Mouse (Mus musculus): ENCODE measurements around the gene Cpped1. TPM values are rescaled to one million over a fixed set of nuclear protein-coding genes. Genes with fewer than 3 reads are reported as not detected.

Gene Cpped1
- polyA plus RNA-seq, 1 experiment from 2014 or later = 32.2 TPM

GRCm38 (mm10) chr16:11814935-11815650 is 94.2 kb downstream of the Cpped1 start:
- Histone ChIP-seq H3K9me3 (ENCODE audit: low read length) (no peaks in the 10 kb centered on the region), H3K4me2 (replicated peaks; ENCODE audit: low read depth, low read length) (no peak overlapping the region), H3K9ac (replicated peaks; ENCODE audit: low read length) (no peak overlapping the region), H3K4me1 (ENCODE audit: insufficient read depth, low read length) (no peaks in the 10 kb centered on the region; the same call in 1 of the 2 replicates), H3K4me3 (ENCODE audit: low read length) (no peak overlapping the region), H3K27me3 (ENCODE audit: insufficient read depth, low read length) (no peaks in the 10 kb centered on the region), H3K27ac (ENCODE audit: low read length) (no peak overlapping the region), H3K36me3 (ENCODE audit: insufficient read depth, low read length) (no peaks in the 10 kb centered on the region; the same call in 1 of the 2 replicates)
- ATAC-seq (ENCODE audit: low FRiP score, low TSS enrichment) = no peak
- WGBS = 76% methylated on average over 10 of the region's 10 CpGs

- peak; percentile 69 for ATAC-seq (ENCODE audit: low FRiP score, low TSS enrichment)
- H3K4me2 ChIP-seq (replicated peaks; ENCODE audit: low read depth, low read length) = no peak overlapping the region
- WGBS = 56% methylated on average over 8 of the region's 8 CpGs
- no peaks in the 10 kb centered on the region; the same call in 1 of the 2 replicates for H3K4me1 ChIP-seq (ENCODE audit: insufficient read depth, low read length)
- H3K27me3 ChIP-seq (ENCODE audit: insufficient read depth, low read length) = no peaks in the 10 kb centered on the region
- H3K4me3 ChIP-seq (ENCODE audit: low read length) = no peak overlapping the region
- H3K9ac ChIP-seq (replicated peaks; ENCODE audit: low read length) = no peak overlapping the region
- H3K27ac ChIP-seq (ENCODE audit: low read length) = no peak overlapping the region
- H3K36me3 ChIP-seq (ENCODE audit: insufficient read depth, low read length) = no peaks in the 10 kb centered on the region
- H3K9me3 ChIP-seq (ENCODE audit: low read length) = no peaks in the 10 kb centered on the region
Measured at GRCm38 (mm10) chr16:11812119-11812518, 97.1 kb downstream of the Cpped1 start.

GRCm38 (mm10) chr16:11809615-11810014 is 99.6 kb downstream of the Cpped1 start:
- Histone ChIP-seq H3K9ac (replicated peaks; ENCODE audit: low read length) (no peak overlapping the region), H3K9me3 (ENCODE audit: low read length) (no peaks in the 10 kb centered on the region), H3K4me3 (ENCODE audit: low read length) (no peak overlapping the region), H3K36me3 (ENCODE audit: insufficient read depth, low read length) (0 out of 2 replicates have a peak, but pooled peaks cover 5% of the 10 kb centered on the region), H3K27ac (ENCODE audit: low read length) (no peak overlapping the region), H3K4me1 (ENCODE audit: insufficient read depth, low read length) (no peaks in the 10 kb centered on the region; the same call in 1 of the 2 replicates), H3K27me3 (ENCODE audit: insufficient read depth, low read length) (no peaks in the 10 kb centered on the region), H3K4me2 (replicated peaks; ENCODE audit: low read depth, low read length) (no peak overlapping the region)
- no peak for ATAC-seq (ENCODE audit: low FRiP score, low TSS enrichment)
- WGBS = 62% methylated on average over 8 of the region's 8 CpGs

- WGBS = 86% methylated on average over 7 of the region's 7 CpGs
- H3K4me1 ChIP-seq (ENCODE audit: insufficient read depth, low read length) = no peaks in the 10 kb centered on the region
- ATAC-seq (ENCODE audit: low FRiP score, low TSS enrichment) = 0 out of 2 replicates have a peak, but pooled peaks have one; percentile 23
- H3K9me3 ChIP-seq (ENCODE audit: low read length) = no peaks in the 10 kb centered on the region
- H3K4me3 ChIP-seq (ENCODE audit: low read length) = no peak overlapping the region
- no peak overlapping the region for H3K4me2 ChIP-seq (replicated peaks; ENCODE audit: low read depth, low read length)
- H3K27ac ChIP-seq (ENCODE audit: low read length) = no peak overlapping the region
- no peak overlapping the region for H3K9ac ChIP-seq (replicated peaks; ENCODE audit: low read length)
- H3K36me3 ChIP-seq (ENCODE audit: insufficient read depth, low read length) = peaks cover 14% of the 10 kb centered on the region; the same call in 1 of the 2 replicates
- H3K27me3 ChIP-seq (ENCODE audit: insufficient read depth, low read length) = no peaks in the 10 kb centered on the region
Measured at GRCm38 (mm10) chr16:11801960-11802539, 107.2 kb downstream of the Cpped1 start.

GRCm38 (mm10) chr16:11795758-11796460 is 113.3 kb downstream of the Cpped1 start:
- no peak for ATAC-seq (ENCODE audit: low FRiP score, low TSS enrichment)
- no peak overlapping the region for H3K9ac ChIP-seq (replicated peaks; ENCODE audit: low read length)
- 79% methylated on average over 7 of the region's 7 CpGs for WGBS
- H3K27ac ChIP-seq (ENCODE audit: low read length) = no peak overlapping the region
- no peak overlapping the region for H3K4me2 ChIP-seq (replicated peaks; ENCODE audit: low read depth, low read length)
- no peaks in the 10 kb centered on the region for H3K4me1 ChIP-seq (ENCODE audit: insufficient read depth, low read length)
- H3K9me3 ChIP-seq (ENCODE audit: low read length) = 0 out of 2 replicates have a peak, but pooled peaks cover 4% of the 10 kb centered on the region
- no peak overlapping the region for H3K4me3 ChIP-seq (ENCODE audit: low read length)
- no peaks in the 10 kb centered on the region for H3K36me3 ChIP-seq (ENCODE audit: insufficient read depth, low read length)
- no peaks in the 10 kb centered on the region for H3K27me3 ChIP-seq (ENCODE audit: insufficient read depth, low read length)

- Histone ChIP-seq H3K4me2 (replicated peaks; ENCODE audit: low read depth, low read length) (no peak overlapping the region), H3K27ac (ENCODE audit: low read length) (no peak overlapping the region), H3K4me3 (ENCODE audit: low read length) (no peak overlapping the region), H3K27me3 (ENCODE audit: insufficient read depth, low read length) (no peaks in the 10 kb centered on the region), H3K9me3 (ENCODE audit: low read length) (0 out of 2 replicates have a peak, but pooled peaks cover 4% of the 10 kb centered on the region), H3K4me1 (ENCODE audit: insufficient read depth, low read length) (no peaks in the 10 kb centered on the region), H3K9ac (replicated peaks; ENCODE audit: low read length) (no peak overlapping the region), H3K36me3 (ENCODE audit: insufficient read depth, low read length) (no peaks in the 10 kb centered on the region)
- ATAC-seq (ENCODE audit: low FRiP score, low TSS enrichment) = no peak
- WGBS = 72% methylated on average over 4 of the region's 4 CpGs
Measured at GRCm38 (mm10) chr16:11794628-11795027, 114.6 kb downstream of the Cpped1 start.

GRCm38 (mm10) chr16:11793391-11793790 is 115.9 kb downstream of the Cpped1 start:
- 31% methylated on average over 2 of the region's 2 CpGs for WGBS
- no peak overlapping the region for H3K27ac ChIP-seq (ENCODE audit: low read length)
- ATAC-seq (ENCODE audit: low FRiP score, low TSS enrichment) = no peak

GRCm38 (mm10) chr16:11790476-11790875 is 118.8 kb downstream of the Cpped1 start:
- no peaks in the 10 kb centered on the region for H3K27me3 ChIP-seq (ENCODE audit: insufficient read depth, low read length)
- H3K4me1 ChIP-seq (ENCODE audit: insufficient read depth, low read length) = no peaks in the 10 kb centered on the region
- H3K27ac ChIP-seq (ENCODE audit: low read length) = no peak overlapping the region
- H3K9ac ChIP-seq (replicated peaks; ENCODE audit: low read length) = no peak overlapping the region
- H3K4me2 ChIP-seq (replicated peaks; ENCODE audit: low read depth, low read length) = no peak overlapping the region
- no peaks in the 10 kb centered on the region for H3K36me3 ChIP-seq (ENCODE audit: insufficient read depth, low read length)
- H3K4me3 ChIP-seq (ENCODE audit: low read length) = no peak overlapping the region
- WGBS = 89% methylated on average over 3 of the region's 3 CpGs
- H3K9me3 ChIP-seq (ENCODE audit: low read length) = 0 out of 2 replicates have a peak, but pooled peaks cover 4% of the 10 kb centered on the region
- ATAC-seq (ENCODE audit: low FRiP score, low TSS enrichment) = no peak

More at GRCm38 (mm10) chr16:11793391-11793790, 115.9 kb downstream of the Cpped1 start:
- H3K4me2 ChIP-seq (replicated peaks; ENCODE audit: low read depth, low read length) = no peak overlapping the region
- H3K4me3 ChIP-seq (ENCODE audit: low read length) = no peak overlapping the region
- no peaks in the 10 kb centered on the region for H3K27me3 ChIP-seq (ENCODE audit: insufficient read depth, low read length)
- 0 out of 2 replicates have a peak, but pooled peaks cover 4% of the 10 kb centered on the region for H3K9me3 ChIP-seq (ENCODE audit: low read length)
- no peak overlapping the region for H3K9ac ChIP-seq (replicated peaks; ENCODE audit: low read length)
- H3K36me3 ChIP-seq (ENCODE audit: insufficient read depth, low read length) = no peaks in the 10 kb centered on the region
- H3K4me1 ChIP-seq (ENCODE audit: insufficient read depth, low read length) = no peaks in the 10 kb centered on the region

- Histone ChIP-seq H3K4me3 (ENCODE audit: low read length) (no peak overlapping the region), H3K9me3 (ENCODE audit: low read length) (no peaks in the 10 kb centered on the region), H3K4me1 (ENCODE audit: insufficient read depth, low read length) (no peaks in the 10 kb centered on the region), H3K36me3 (ENCODE audit: insufficient read depth, low read length) (no peaks in the 10 kb centered on the region), H3K27me3 (ENCODE audit: insufficient read depth, low read length) (no peaks in the 10 kb centered on the region), H3K27ac (ENCODE audit: low read length) (no peak overlapping the region), H3K9ac (replicated peaks; ENCODE audit: low read length) (no peak overlapping the region), H3K4me2 (replicated peaks; ENCODE audit: low read depth, low read length) (no peak overlapping the region)
- WGBS = 70% methylated on average over 4 of the region's 4 CpGs
- ATAC-seq (ENCODE audit: low FRiP score, low TSS enrichment) = no peak
Measured at GRCm38 (mm10) chr16:11785806-11786205, 123.4 kb downstream of the Cpped1 start.
